Mouse (Mus musculus) neutrophil, adult 5-6 weeks (primary cell): Measurements from ENCODE around the gene Bpifb9a. TPM values are rescaled to one million over a fixed set of nuclear protein-coding genes. Genes with fewer than 3 reads are reported as not detected.
A peak's percentile ranks its signal among the peaks of the same experiment; 100 is the strongest.
"Not testable (repeated sequence)": the region's sequence is repeated elsewhere in the genome, so short reads cannot be mapped to it uniquely, and the experiment has no call there.

Source experiments
- ATAC-seq: fragments of 151-379, 151-347 bp; 2 replicates; pipeline ENCODE4 v1.8.0; 2017; ENCODE audit warnings: mild to moderate bottlenecking, moderate TSS enrichment; ENCODE audit not compliant: insufficient number of reproducible peaks, poor library complexity, low FRiP score, severe bottlenecking; ENCODE audit errors: extremely low read depth
- total RNA-seq: library from RNA; stranded (forward); fragments of 200-1000 nt; gene quantifications from 2 replicates; pipeline ENCODE4 v1.2.3, GENCODE M21; 2017

Gene Bpifb9a
- total RNA-seq, result not detected in 2 replicates

- not testable (repeated sequence) for ATAC-seq
Observed at GRCm38 (mm10) chr2:154257554-154257953, at the start of gene Bpifb9a. TSS of gene Bpifb9a (plus strand) at chr2:154257854.

GRCm38 (mm10) chr2:154209112-154209511 lies 48.5 kb upstream of the Bpifb9a start:
- ATAC-seq, result no peak

GRCm38 (mm10) chr2:154211121-154211520 lies 46.5 kb upstream of the Bpifb9a start:
- no peak for ATAC-seq

- no peak for ATAC-seq
Observed at GRCm38 (mm10) chr2:154211881-154212280, 45.8 kb upstream of the Bpifb9a start.

- no peak for ATAC-seq
Observed at GRCm38 (mm10) chr2:154215191-154215590, 42.5 kb upstream of the Bpifb9a start.

GRCm38 (mm10) chr2:154219950-154220349 lies 37.7 kb upstream of the Bpifb9a start:
- ATAC-seq, result no peak

- no peak for ATAC-seq
Observed at GRCm38 (mm10) chr2:154223265-154223916, 34.3 kb upstream of the Bpifb9a start, which contains the start of gene Bpifb5. TSS of gene Bpifb5 (plus strand) at chr2:154223742.

- ATAC-seq, result no peak
Observed at GRCm38 (mm10) chr2:154223917-154224273, 33.8 kb upstream of the Bpifb9a start.

- no peak for ATAC-seq
Observed at GRCm38 (mm10) chr2:154226991-154227390, 30.7 kb upstream of the Bpifb9a start.

GRCm38 (mm10) chr2:154227830-154228229 lies 29.8 kb upstream of the Bpifb9a start:
- no peak for ATAC-seq

GRCm38 (mm10) chr2:154233426-154233825 lies 24.2 kb upstream of the Bpifb9a start:
- ATAC-seq, result no peak

GRCm38 (mm10) chr2:154240771-154241170 lies 16.9 kb upstream of the Bpifb9a start:
- ATAC-seq, result no peak

GRCm38 (mm10) chr2:154242726-154243125 lies 14.9 kb upstream of the Bpifb9a start:
- ATAC-seq, result not testable (repeated sequence)

GRCm38 (mm10) chr2:154243356-154244036 lies 14.2 kb upstream of the Bpifb9a start:
- ATAC-seq, result no peak

GRCm38 (mm10) chr2:154245322-154245721 lies 12.3 kb upstream of the Bpifb9a start:
- no peak for ATAC-seq

- ATAC-seq, result not testable (repeated sequence)
Observed at GRCm38 (mm10) chr2:154255254-154255653, 2.4 kb upstream of the Bpifb9a start.

GRCm38 (mm10) chr2:154255770-154256169 lies 1.9 kb upstream of the Bpifb9a start:
- no peak for ATAC-seq

- ATAC-seq, result peak; percentile 58; the same call in 1 of the 2 replicates
Observed at GRCm38 (mm10) chr2:154264397-154264796, 6.7 kb downstream of the Bpifb9a start.

GRCm38 (mm10) chr2:154291866-154292265 lies 34.2 kb downstream of the Bpifb9a start:
- not testable (repeated sequence) for ATAC-seq

- ATAC-seq, result no peak
Observed at GRCm38 (mm10) chr2:154292833-154293232, 35.2 kb downstream of the Bpifb9a start.
